Mouse (Mus musculus): ENCODE measurements around the gene Dhx16. TPM values are rescaled to one million over a fixed set of nuclear protein-coding genes. Genes with fewer than 3 reads are reported as not detected.

Gene Dhx16
- polyA plus RNA-seq (2015; fragmentation: Nextera tagmentation; extraction: Ambion mirVana) = 45.1 and 48.2 TPM in 2 replicates

GRCm38 (mm10) chr17:35879245-35880057 is at the start of gene Dhx16:
Gene Dhx16 (plus strand): TSS chr17:35879819.
- peak; percentile 95 for ATAC-seq (ENCODE audit: low FRiP score, low TSS enrichment)
- peak within 1 kb of the TSS; percentile 66 for H3K4me2 ChIP-seq (replicated peaks; ENCODE audit: low read depth, low read length)
- no peaks in the 10 kb centered on the region for H3K27me3 ChIP-seq (ENCODE audit: insufficient read depth, low read length)
- H3K9me3 ChIP-seq (ENCODE audit: low read length) = no peaks in the 10 kb centered on the region
- peak within 1 kb of the TSS; percentile 59; the same call in 1 of the 2 replicates for H3K27ac ChIP-seq (ENCODE audit: low read length)
- H3K4me3 ChIP-seq (ENCODE audit: low read length) = peak within 1 kb of the TSS; percentile 82
- peaks cover 12% of the 10 kb centered on the region for H3K4me1 ChIP-seq (ENCODE audit: insufficient read depth, low read length)
- peak within 1 kb of the TSS; percentile 87 for H3K9ac ChIP-seq (replicated peaks; ENCODE audit: low read length)
- H3K36me3 ChIP-seq (ENCODE audit: insufficient read depth, low read length) = peaks cover 39% of the 10 kb centered on the region
- WGBS = 5% methylated on average over 66 of the region's 66 CpGs

- no peak overlapping the region for H3K4me2 ChIP-seq (replicated peaks; ENCODE audit: low read depth, low read length)
- H3K4me1 ChIP-seq (ENCODE audit: insufficient read depth, low read length) = peaks cover 36% of the 10 kb centered on the region
- H3K36me3 ChIP-seq (ENCODE audit: insufficient read depth, low read length) = peaks cover 50% of the 10 kb centered on the region
- WGBS = 61% methylated on average over 8 of the region's 8 CpGs
- no peaks in the 10 kb centered on the region for H3K27me3 ChIP-seq (ENCODE audit: insufficient read depth, low read length)
- no peak overlapping the region for H3K4me3 ChIP-seq (ENCODE audit: low read length)
- no peak overlapping the region for H3K9ac ChIP-seq (replicated peaks; ENCODE audit: low read length)
- no peaks in the 10 kb centered on the region; the same call in 1 of the 2 replicates for H3K9me3 ChIP-seq (ENCODE audit: low read length)
- ATAC-seq (ENCODE audit: low FRiP score, low TSS enrichment) = no peak
- no peak overlapping the region for H3K27ac ChIP-seq (ENCODE audit: low read length)
These were observed 47.0 kb upstream of the Dhx16 start for GRCm38 (mm10) chr17:35832400-35833238.

- H3K4me1 ChIP-seq (ENCODE audit: insufficient read depth, low read length) = peaks cover 36% of the 10 kb centered on the region
- H3K9me3 ChIP-seq (ENCODE audit: low read length) = no peaks in the 10 kb centered on the region
- no peak overlapping the region for H3K9ac ChIP-seq (replicated peaks; ENCODE audit: low read length)
- no peak overlapping the region for H3K27ac ChIP-seq (ENCODE audit: low read length)
- 28% methylated on average over 5 of the region's 5 CpGs for WGBS
- H3K4me2 ChIP-seq (replicated peaks; ENCODE audit: low read depth, low read length) = no peak overlapping the region
- H3K27me3 ChIP-seq (ENCODE audit: insufficient read depth, low read length) = no peaks in the 10 kb centered on the region
- ATAC-seq (ENCODE audit: low FRiP score, low TSS enrichment) = no peak
- no peak overlapping the region for H3K4me3 ChIP-seq (ENCODE audit: low read length)
- peaks cover 44% of the 10 kb centered on the region for H3K36me3 ChIP-seq (ENCODE audit: insufficient read depth, low read length)
These were observed 46.3 kb upstream of the Dhx16 start for GRCm38 (mm10) chr17:35833239-35833751.

- WGBS = 59% methylated on average over 5 of the region's 5 CpGs
- Histone ChIP-seq H3K4me1 (ENCODE audit: insufficient read depth, low read length) (peaks cover 36% of the 10 kb centered on the region), H3K9me3 (ENCODE audit: low read length) (no peaks in the 10 kb centered on the region), H3K27me3 (ENCODE audit: insufficient read depth, low read length) (no peaks in the 10 kb centered on the region), H3K36me3 (ENCODE audit: insufficient read depth, low read length) (peaks cover 44% of the 10 kb centered on the region), H3K4me3 (ENCODE audit: low read length) (peak overlapping the region; percentile 13; the same call in 1 of the 2 replicates), H3K27ac (ENCODE audit: low read length) (no peak overlapping the region; the same call in 1 of the 2 replicates), H3K9ac (replicated peaks; ENCODE audit: low read length) (0 out of 2 replicates have a peak overlapping the region, but pooled peaks have one; percentile 20), H3K4me2 (replicated peaks; ENCODE audit: low read depth, low read length) (no peak overlapping the region)
- no peak for ATAC-seq (ENCODE audit: low FRiP score, low TSS enrichment)
These were observed 45.7 kb upstream of the Dhx16 start for GRCm38 (mm10) chr17:35833894-35834293.

GRCm38 (mm10) chr17:35834696-35835422 is 44.8 kb upstream of the Dhx16 start:
- Histone ChIP-seq H3K4me2 (replicated peaks; ENCODE audit: low read depth, low read length) (peak overlapping the region; percentile 74), H3K27me3 (ENCODE audit: insufficient read depth, low read length) (no peaks in the 10 kb centered on the region), H3K4me3 (ENCODE audit: low read length) (peak overlapping the region; percentile 97), H3K9ac (replicated peaks; ENCODE audit: low read length) (peak overlapping the region; percentile 41), H3K36me3 (ENCODE audit: insufficient read depth, low read length) (peaks cover 44% of the 10 kb centered on the region), H3K9me3 (ENCODE audit: low read length) (no peaks in the 10 kb centered on the region), H3K4me1 (ENCODE audit: insufficient read depth, low read length) (peaks cover 42% of the 10 kb centered on the region), H3K27ac (ENCODE audit: low read length) (no peak overlapping the region)
- WGBS = 67% methylated on average over 26 of the region's 26 CpGs
- no peak for ATAC-seq (ENCODE audit: low FRiP score, low TSS enrichment)

- H3K27me3 ChIP-seq (ENCODE audit: insufficient read depth, low read length) = no peaks in the 10 kb centered on the region
- 68% methylated on average over 26 of the region's 26 CpGs for WGBS
- H3K9ac ChIP-seq (replicated peaks; ENCODE audit: low read length) = peak overlapping the region; percentile 99
- H3K27ac ChIP-seq (ENCODE audit: low read length) = no peak overlapping the region
- H3K36me3 ChIP-seq (ENCODE audit: insufficient read depth, low read length) = peaks cover 44% of the 10 kb centered on the region
- no peak for ATAC-seq (ENCODE audit: low FRiP score, low TSS enrichment)
- no peaks in the 10 kb centered on the region for H3K9me3 ChIP-seq (ENCODE audit: low read length)
- peaks cover 35% of the 10 kb centered on the region for H3K4me1 ChIP-seq (ENCODE audit: insufficient read depth, low read length)
- peak overlapping the region; percentile 74 for H3K4me2 ChIP-seq (replicated peaks; ENCODE audit: low read depth, low read length)
- peak overlapping the region; percentile 97 for H3K4me3 ChIP-seq (ENCODE audit: low read length)
These were observed 44.0 kb upstream of the Dhx16 start for GRCm38 (mm10) chr17:35835424-35836140.

- WGBS = 5% methylated on average over 24 of the region's 24 CpGs
- H3K4me1 ChIP-seq (ENCODE audit: insufficient read depth, low read length) = peaks cover 35% of the 10 kb centered on the region
- H3K27me3 ChIP-seq (ENCODE audit: insufficient read depth, low read length) = no peaks in the 10 kb centered on the region
- ATAC-seq (ENCODE audit: low FRiP score, low TSS enrichment) = 0 out of 2 replicates have a peak, but pooled peaks have one; percentile 2
- H3K27ac ChIP-seq (ENCODE audit: low read length) = peak overlapping the region; percentile 99
- peak overlapping the region; percentile 97 for H3K4me3 ChIP-seq (ENCODE audit: low read length)
- no peaks in the 10 kb centered on the region for H3K9me3 ChIP-seq (ENCODE audit: low read length)
- H3K4me2 ChIP-seq (replicated peaks; ENCODE audit: low read depth, low read length) = peak overlapping the region; percentile 74
- H3K36me3 ChIP-seq (ENCODE audit: insufficient read depth, low read length) = peaks cover 42% of the 10 kb centered on the region
- peak overlapping the region; percentile 99 for H3K9ac ChIP-seq (replicated peaks; ENCODE audit: low read length)
These were observed 43.2 kb upstream of the Dhx16 start for GRCm38 (mm10) chr17:35836178-35836965.

GRCm38 (mm10) chr17:35836991-35837422 is 42.6 kb upstream of the Dhx16 start:
- WGBS = 0% methylated on average over 22 of the region's 25 CpGs
- no peaks in the 10 kb centered on the region for H3K9me3 ChIP-seq (ENCODE audit: low read length)

More at GRCm38 (mm10) chr17:35836991-35837422, 42.6 kb upstream of the Dhx16 start:
- Histone ChIP-seq H3K4me3 (ENCODE audit: low read length) (peak overlapping the region; percentile 97), H3K4me1 (ENCODE audit: insufficient read depth, low read length) (peaks cover 38% of the 10 kb centered on the region), H3K4me2 (replicated peaks; ENCODE audit: low read depth, low read length) (peak overlapping the region; percentile 74), H3K27me3 (ENCODE audit: insufficient read depth, low read length) (no peaks in the 10 kb centered on the region), H3K27ac (ENCODE audit: low read length) (peak overlapping the region; percentile 99), H3K9ac (replicated peaks; ENCODE audit: low read length) (peak overlapping the region; percentile 99), H3K36me3 (ENCODE audit: insufficient read depth, low read length) (peaks cover 42% of the 10 kb centered on the region)
- peak; percentile 35 for ATAC-seq (ENCODE audit: low FRiP score, low TSS enrichment)
